Mouse (Mus musculus) liver, adult 2 months (tissue): ENCODE measurements around the gene Cdk6.

Experiments
- CTCF ChIP-seq: fragments of 200-500 bp; IDR thresholded peaks from 2 replicates; pipeline ENCODE4 v1.5.1; 2011; ENCODE audit warnings: low read depth, low read length, control low read depth
- POLR2A ChIP-seq: fragments of 200-500 bp; IDR thresholded peaks from 2 replicates; pipeline ENCODE4 v1.6.1; 2011; ENCODE audit warnings: low read length, control low read depth; ENCODE audit not compliant: insufficient read depth; ENCODE audit errors: extremely low read depth

GRCm38 (mm10) chr5:3462897-3463757 is 121.8 kb downstream of the Cdk6 start:
- no peak for TF ChIP-seq POLR2A
- no peak for TF ChIP-seq CTCF
